Mouse (Mus musculus): ENCODE results near the gene Ndufv3.
A peak's percentile ranks its signal among the peaks of the same experiment; 100 is the strongest.

DNA sequence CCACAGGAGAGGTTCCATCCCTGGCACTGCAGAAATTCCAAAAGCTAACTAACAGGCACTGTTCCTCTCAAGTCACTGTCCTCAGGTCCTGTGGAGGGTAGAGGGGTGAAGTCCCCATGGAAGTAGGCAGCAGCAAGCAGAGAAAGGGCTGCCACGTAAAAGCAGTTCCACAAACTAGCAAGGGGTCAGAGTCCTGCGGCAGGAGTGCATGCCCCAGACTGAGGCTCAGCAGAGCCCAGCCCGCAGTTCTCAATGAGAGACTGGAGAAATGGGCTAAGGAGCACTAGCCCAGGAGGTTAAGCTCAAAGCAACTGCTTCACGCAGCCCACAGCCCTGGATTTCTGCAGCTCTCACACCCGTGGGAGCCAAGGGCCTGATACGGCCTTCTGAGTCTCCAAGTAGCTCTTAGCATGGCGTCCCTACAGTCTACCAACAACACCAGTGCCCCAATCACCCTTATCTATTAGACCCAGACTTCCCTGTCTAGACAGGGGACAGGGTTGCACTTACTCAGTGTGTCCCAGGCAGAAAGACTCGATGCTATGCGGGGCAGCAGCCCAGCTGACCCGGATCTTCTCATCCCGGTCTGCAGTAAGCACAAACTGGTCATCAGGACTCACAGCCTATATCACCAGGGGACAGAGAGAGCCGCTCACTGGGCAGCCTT, 17.5 kb upstream of the Ndufv3 start:
- TF ChIP-seq CTCF (IDR thresholded peaks at IDR 0.05; ENCODE audit: low read depth): no peak
- TF ChIP-seq EP300 (IDR thresholded peaks at IDR 0.05; ENCODE audit: low read depth): peak; percentile 39; the same call in 1 of the 2 replicates
